Mouse (Mus musculus): ENCODE data around the gene Car11. TPM values are rescaled to one million over a fixed set of nuclear protein-coding genes. Genes with fewer than 3 reads are reported as not detected.
A peak's percentile ranks its signal among the peaks of the same experiment; 100 is the strongest.

The Car11 gene
- total RNA-seq, 1 experiment from 2014 or later, result 10.5 TPM

GRCm38 (mm10) chr7:45689800-45690199 is 9.8 kb upstream of the Car11 start:
- DNase-seq, result peak; percentile 43

DNA sequence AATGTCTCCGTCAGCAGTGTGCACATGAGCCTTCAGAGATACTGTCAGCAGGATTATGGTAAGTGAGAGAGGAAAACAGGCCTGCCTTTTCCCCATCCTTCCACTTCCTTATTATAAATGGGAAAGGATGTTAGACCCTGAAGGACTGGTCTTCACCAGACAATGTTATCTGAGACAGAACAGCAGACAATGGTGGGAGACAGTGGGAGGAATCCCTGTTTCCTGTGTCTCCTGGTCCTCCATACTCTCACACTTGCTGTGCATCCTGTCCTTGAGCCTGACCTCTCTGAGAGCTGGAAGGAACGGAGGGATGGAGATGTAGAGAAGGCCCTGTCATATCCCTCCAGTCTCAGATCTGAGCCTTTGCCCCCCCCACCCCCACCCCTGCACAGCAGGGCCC is 7.3 kb upstream of the Car11 start:
- no peak for DNase-seq

DNA sequence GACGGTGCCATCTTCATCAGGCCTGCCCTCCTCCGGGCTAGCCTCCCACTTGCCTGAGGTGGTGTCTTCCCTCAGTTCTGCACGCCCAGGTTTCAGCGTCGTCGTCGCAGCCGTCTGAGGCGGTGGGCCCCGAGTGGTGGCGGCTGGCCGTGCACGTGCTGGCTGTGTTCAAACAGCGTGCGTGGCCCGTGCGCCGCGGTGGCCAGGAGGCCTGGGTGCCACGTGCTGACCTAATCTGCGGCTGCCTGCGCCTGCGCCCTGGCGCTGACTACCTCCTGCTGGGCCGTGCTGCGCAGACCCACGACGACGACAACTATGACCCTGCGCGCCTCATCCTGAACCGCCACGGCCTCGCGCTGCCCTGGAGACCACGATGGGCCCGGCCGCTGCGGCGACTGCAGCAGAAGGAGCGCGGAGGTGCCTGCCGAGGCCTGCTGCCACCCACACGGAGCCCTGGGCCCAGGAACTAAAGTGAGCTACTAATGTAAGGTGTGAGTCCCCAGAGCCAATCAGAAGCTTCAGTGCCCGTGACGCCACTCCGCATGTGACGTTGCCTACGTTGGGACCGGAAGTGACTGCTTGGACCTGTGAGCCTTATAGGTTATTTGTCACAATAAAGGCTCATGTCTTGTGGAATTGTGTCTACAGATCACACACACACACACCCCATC is 5.6 kb upstream of the Car11 start, which contains the start of gene Sec1:
Sec1 (minus strand) TSS at position 482 of the 671 bp plus-strand sequence.
- no peak for DNase-seq

DNA sequence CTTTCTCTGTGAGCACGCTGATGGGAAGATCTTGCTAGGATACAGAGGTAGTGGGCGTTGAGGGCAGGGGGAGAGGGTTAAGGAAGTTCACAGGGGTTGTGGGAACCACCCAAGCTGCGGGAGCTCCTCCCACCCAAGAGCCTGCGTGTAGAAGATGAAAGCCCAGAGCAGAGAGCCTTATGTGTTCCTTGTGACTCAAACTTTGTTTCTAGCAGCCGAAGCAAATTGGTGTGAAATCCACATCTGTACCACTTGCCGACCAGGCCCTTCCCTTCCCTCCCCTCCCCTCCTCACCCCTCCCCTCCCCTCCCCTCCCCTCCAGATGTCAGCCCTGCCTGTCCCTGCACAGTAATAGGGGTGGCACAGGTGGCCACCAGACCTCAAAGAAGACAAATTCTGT is 4.5 kb upstream of the Car11 start:
- DNase-seq, result no peak

DNA sequence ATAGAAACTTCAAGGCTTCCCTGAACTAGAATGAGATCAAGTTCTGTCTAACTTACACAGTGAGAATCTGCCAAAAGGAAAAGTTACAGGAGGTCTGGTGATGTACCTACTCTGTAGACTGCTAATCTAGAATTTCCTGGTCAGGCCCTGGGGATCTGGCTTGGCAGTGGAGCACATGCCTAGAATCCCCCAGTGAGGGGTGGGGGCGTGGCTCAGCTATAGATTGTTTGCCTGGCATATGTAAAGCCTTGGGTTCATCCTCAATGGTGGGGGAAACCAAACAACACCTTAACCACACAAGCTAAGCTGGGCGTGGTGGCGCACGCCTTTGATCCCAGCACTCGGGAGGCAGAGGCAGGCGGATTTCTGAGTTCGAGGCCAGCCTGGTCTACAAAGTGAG is 1.7 kb upstream of the Car11 start:
- no peak for DNase-seq

GRCm38 (mm10) chr7:45700301-45701015 is 815 bp downstream of the Car11 start:
- peak; percentile 82 for DNase-seq

- no peak for DNase-seq
Observed at GRCm38 (mm10) chr7:45701072-45701471, 1.4 kb downstream of the Car11 start.

DNA sequence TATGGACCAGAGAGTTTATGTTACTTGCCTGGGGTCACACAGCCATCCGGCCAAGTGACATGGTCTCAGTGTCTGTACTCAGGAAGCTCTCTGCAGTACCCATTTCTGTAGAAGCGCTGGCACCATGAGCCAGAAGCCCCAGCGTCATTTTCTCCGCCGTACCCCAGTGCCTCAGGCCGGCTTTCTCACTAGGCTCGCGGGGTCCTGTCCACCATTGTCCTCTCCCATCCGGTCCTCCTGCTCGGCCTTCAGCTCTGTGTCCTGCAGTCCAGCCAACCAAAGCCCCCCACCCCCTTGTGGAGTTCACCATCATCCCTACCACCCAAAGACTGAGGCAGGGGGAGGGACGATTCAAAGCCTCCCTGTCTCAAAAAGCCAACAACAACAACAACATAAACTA is 2.0 kb downstream of the Car11 start:
- no peak for DNase-seq

GRCm38 (mm10) chr7:45702316-45702715 is 2.7 kb downstream of the Car11 start:
- no peak for DNase-seq

- DNase-seq, result no peak
Observed at GRCm38 (mm10) chr7:45702809-45703520, 3.3 kb downstream of the Car11 start.

GRCm38 (mm10) chr7:45703521-45704033 is 3.9 kb downstream of the Car11 start:
- DNase-seq, result no peak

DNA sequence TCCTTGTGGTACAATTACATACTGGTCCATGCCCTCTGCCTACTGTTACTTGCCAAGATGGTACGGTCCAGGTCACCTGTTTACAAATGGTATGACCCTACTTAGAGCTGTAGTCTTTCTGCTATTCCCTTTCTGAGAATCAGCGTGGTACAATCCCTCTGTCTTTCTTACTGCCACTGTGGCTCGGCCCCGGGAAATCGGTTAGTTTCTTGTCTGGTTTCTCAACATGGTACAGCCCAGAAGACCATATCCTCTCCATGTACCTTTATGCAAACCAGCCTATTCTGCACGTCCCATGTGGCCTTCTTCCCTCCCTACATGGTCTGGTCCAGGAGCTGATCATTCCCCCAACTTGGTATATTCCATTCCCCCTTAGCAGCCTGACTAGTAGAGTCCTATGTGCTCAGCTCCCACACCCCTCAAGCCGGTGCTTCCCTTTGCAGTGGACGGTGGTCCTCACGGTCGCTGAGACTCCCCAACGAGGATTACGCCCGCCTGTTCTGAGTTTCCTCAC is 4.5 kb downstream of the Car11 start:
- peak; percentile 79 for DNase-seq

DNA sequence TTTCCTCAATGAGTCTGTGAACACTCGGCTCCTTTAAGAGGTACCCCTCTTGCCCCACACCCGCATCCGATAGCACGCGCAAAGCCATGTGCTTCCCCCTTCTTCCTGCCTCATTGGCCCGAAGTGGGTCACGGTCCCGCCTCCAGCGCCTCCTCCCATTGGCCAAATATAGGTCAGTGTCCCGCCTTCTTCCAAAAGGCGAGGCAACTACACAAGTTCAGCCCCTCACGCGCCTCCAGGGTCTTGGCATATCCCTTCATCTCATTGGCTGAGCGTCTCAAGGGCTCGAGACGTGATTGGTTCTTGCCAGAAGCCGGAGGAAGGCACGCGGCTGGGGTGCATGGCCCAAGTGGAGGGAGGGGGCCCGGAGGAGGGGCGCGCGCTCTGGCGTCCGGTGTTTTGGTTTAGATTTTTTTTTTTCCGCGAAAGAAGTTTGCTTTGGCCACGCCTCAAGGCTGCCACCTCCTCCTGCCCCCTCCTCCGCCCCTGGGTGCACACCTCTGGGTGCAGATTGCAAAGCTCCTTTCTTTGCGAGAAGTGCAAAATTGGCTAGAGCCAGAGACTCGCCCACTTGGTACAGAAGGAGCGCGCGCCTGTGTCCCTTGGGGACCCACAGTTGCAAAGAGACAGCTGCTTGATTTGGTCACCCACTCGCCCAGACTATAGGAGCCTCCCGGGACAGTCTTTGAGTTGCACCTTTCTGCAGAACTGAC is 5.2 kb downstream of the Car11 start, which contains the start of gene Dbp:
Dbp (plus strand) TSS at position 359 of the 713 bp plus-strand sequence.
- peak; percentile 99 for DNase-seq

DNA sequence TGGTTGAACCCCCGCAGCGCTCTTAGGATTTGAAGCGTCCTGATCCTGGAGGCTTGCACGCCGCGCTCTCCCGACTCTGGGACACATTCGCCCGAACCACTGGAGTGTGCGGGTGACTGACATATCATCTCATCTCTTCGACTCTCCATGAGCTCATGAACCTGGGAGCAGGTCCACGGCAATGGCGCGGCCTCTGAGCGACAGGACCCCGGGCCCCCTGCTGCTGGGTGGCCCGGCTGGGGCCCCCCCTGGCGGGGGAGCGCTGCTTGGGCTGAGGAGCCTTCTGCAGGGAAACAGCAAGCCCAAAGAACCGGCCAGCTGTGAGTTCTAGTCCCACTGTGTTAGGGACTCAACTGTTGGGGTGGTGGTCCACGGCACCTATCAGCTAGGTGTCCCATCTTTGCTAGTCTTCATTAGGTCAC is 5.8 kb downstream of the Car11 start:
- no peak for DNase-seq

DNA sequence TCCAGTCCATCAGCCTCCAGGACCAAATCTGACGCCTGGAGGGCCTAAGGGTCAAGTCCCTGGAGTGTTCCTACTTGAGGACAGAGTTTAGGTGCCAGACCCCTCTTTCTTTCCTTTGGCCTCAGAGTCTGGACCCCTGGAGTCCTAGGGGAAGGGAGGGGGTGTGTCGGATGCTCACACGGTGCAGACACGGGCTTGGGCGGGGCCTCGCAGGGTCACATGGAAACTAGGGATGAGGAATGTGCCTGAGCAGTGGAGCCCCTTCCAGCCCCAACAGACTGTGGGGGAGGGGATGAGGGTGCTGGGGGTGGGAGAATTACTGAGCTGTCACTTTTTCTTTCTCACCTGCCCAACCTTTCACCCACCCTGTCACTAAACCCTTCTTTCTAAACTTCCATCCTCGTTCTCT is 6.2 kb downstream of the Car11 start:
- peak; percentile 94 for DNase-seq

DNA sequence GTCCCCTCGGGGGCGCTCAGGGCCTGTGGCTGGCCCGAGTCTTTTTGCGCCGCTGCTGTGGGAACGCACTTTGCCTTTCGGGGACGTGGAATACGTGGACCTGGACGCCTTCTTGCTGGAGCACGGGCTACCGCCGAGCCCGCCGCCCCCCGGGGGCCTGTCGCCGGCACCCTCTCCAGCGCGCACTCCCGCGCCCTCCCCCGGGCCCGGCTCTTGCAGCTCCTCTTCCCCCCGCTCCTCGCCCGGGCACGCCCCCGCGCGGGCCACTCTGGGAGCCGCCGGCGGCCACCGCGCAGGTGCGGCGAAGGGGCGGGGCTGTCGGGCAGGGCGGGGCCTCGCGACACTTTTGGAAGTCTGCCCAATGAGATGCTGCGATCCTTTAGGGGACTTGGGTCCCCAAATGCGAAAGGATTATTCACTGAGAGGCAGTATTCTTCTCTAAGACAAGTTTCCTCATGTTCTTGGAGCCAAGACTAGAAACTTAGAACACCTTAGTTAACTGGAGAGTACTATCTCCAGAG is 7.1 kb downstream of the Car11 start:
- peak; percentile 97 for DNase-seq

DNA sequence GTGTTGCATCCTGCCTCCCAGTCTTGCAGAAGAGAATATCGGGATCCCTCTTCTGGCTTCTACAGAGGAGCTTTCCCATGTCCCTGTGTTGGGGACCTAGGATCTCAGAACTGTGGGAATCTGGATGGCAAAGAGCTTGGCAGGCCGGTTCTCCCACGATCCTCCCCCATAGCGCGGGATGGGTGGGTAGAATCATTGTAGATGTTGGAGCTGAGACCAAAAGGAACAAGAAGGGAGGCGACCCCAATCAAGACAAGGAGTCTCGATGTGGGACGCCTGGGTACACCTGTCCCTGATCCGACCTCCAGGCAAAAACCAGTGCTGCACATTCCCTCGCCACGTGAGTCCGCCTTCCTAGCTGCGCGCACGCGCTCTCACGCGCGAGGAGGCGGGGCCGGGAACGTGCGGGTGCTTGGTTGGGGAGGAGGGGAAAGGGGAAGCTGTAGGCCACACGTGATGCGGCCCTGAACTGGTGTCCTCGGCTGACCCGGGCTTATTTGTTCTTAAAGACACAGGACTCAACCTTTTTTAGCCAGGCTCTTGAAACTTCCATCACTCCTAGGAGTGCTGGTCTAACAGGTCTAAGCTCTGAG is 7.8 kb downstream of the Car11 start:
- peak; percentile 99 for DNase-seq

- DNase-seq, result peak; percentile 44
Observed at GRCm38 (mm10) chr7:45708221-45708761, 8.6 kb downstream of the Car11 start.

GRCm38 (mm10) chr7:45709036-45709435 is 9.4 kb downstream of the Car11 start:
- DNase-seq, result peak; percentile 41

- DNase-seq, result no peak
Observed at GRCm38 (mm10) chr7:45709677-45710355, 10.2 kb downstream of the Car11 start.
